Mouse (Mus musculus): ENCODE results near the gene Lhx6. TPM values are rescaled to one million over a fixed set of nuclear protein-coding genes. Genes with fewer than 3 reads are reported as not detected.

Lhx6 gene
- total RNA-seq, 2 experiments from 2014 or later: 1.6 to 2.6 TPM

DNA sequence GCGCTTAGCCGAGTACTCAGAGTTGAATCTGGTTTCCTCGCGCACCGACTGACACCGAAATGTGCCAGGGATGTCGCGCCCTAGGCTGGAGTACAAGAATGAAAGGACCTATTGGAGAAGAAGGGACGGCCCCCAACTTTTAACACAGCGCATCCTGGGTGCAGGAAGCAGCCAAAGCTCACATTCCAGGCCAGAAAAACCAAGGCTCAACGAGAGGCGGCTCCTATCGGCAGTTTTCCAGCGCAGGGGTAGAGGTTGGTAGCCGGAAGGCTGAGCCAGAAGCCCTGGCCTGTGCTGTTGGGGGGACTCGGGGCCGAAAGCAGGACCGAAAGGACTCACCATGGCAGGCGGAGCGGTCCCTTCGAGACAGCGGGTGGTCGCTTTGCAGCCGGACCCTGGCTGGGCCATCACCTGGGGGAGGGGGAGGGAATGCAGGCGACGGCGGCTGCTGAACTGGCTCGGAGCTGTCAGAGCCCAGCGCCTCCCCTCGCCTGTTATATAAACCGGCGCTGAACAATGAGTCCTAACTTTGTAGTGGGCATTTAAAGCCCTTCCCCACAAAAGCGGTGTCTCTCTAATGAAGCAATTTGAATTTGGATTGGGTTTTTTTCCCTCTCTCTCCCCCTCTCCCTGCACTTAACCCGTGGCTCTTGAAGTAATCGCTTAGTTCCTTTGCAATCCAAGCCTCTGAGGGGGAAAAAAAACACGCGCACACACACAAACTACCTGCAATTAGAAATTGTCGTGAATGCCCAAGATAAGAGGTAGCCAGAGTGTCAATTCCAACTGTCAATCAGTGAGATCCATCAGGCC lies 1.4 kb downstream of the Lhx6 start:
- intact Hi-C loops (cut with DNase I): no loop called here
- H3K4me3 ChIP-seq: peak overlapping the region; percentile 78
- peak overlapping the region; percentile 48 for H3K27ac ChIP-seq
- no peak for DNase-seq
- no peak for TF ChIP-seq CTCF (IDR thresholded peaks at IDR 0.05)

DNA sequence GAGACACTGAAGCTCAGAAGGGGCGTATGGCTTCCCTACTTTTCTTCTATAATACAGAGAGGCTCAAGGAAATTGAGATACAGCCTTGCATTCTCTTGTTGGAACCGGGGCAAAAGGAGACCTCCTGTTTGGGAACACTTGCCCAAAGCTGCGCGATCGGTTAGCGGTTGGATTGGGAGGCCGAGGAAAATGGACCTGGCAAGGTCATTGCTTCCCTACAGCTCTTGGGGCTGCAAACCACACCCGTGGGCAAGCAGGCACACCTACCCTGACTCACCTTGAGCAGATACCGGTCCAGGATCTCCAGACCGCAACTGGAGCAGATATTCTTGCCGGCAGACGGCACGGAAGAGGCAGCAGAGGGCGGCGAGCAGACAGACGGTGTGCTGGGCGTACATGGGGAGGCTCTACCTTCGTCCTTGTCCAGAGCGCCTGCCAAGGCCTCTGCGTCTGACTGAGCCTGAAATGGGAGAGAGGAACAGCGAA lies 2.1 kb downstream of the Lhx6 start:
- TF ChIP-seq CTCF (IDR thresholded peaks at IDR 0.05): no peak
- Histone ChIP-seq H3K27ac (peak overlapping the region; percentile 48), H3K4me3 (peak overlapping the region; percentile 78)
- intact Hi-C loops (cut with DNase I): no loop called here
- DNase-seq: no peak

DNA sequence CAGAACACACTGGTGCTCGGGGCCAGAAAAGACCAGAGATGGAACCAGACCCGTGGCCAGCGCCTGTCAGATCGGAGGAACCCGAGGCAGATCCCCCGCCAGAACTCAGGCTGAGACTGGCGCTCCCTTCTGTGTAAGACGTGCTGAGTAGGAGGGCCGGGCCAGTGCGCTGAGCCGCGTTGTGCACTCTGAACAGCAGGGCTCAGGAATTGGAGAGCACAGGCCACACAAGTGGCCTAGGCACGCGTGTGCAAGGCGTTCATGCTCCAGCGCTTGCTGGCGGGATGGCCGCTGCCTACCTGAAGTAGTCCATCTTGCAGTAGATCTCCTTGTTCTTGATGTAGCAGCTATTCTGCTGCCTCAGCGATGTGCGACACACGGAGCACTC lies 2.7 kb downstream of the Lhx6 start:
- 0 out of 2 replicates have a peak overlapping the region, but pooled peaks have one; percentile 1 for H3K27ac ChIP-seq
- no peak for DNase-seq
- no peak for TF ChIP-seq CTCF (IDR thresholded peaks at IDR 0.05)
- intact Hi-C loops (cut with DNase I): no loop called here
- H3K4me3 ChIP-seq: peak overlapping the region; percentile 78

GRCm38 (mm10) chr2:36101866-36102558 lies 3.2 kb downstream of the Lhx6 start:
- Histone ChIP-seq H3K27ac (no peak overlapping the region; the same call in 1 of the 2 replicates), H3K4me3 (peak overlapping the region; percentile 78)
- TF ChIP-seq CTCF (IDR thresholded peaks at IDR 0.05): no peak
- DNase-seq: no peak
- intact Hi-C loops (cut with DNase I): no loop called here

DNA sequence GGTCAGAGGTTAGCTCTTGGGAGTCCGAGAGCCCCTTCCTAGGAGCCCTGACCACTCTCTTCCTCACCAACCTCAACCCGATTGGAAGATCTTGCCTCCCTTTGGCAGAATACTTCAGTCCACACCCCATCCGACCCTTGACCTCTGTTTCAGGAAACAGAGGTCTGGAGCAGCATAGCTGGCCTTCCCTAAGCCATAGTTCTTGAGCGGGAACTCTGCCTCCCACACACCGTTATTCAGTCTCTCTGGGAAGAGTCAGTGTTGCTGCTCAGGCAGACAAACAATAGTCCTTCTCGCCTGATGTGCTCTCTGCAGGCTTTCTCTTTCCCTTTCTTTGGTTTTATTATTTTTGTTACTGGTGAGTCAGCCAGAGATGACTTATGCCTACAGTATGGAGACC lies 5.5 kb downstream of the Lhx6 start:
- H3K4me3 ChIP-seq: no peak overlapping the region
- DNase-seq: no peak
- no peak overlapping the region for H3K27ac ChIP-seq
- no peak for TF ChIP-seq CTCF (IDR thresholded peaks at IDR 0.05)
- intact Hi-C loops (cut with DNase I): no loop called here

DNA sequence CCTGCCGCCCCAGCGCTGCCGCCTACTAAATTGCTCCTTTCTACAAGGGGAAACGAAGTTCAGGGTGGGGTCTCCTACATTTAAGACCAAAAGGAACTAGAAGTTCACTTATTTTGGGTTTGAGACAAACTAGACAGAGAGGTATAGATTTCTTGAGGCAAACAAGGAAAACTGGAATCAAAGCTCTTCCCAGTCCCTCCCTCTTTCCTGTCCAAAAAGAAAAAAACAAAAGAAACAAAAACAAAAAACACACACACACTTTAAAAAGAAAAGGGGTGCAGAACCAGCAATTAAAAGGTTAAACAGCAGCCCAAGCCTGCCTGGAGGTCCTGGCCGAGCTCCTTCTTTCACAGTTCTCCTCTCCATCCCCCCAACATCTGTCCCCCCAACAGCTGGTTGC lies 7.2 kb downstream of the Lhx6 start:
- H3K27ac ChIP-seq: no peak overlapping the region
- intact Hi-C loops (cut with DNase I): no loop called here
- H3K4me3 ChIP-seq: no peak overlapping the region
- no peak for TF ChIP-seq CTCF (IDR thresholded peaks at IDR 0.05)
- DNase-seq: no peak

GRCm38 (mm10) chr2:36097129-36097815 lies 7.9 kb downstream of the Lhx6 start:
- no peak overlapping the region for H3K4me3 ChIP-seq
- DNase-seq: no peak
- H3K27ac ChIP-seq: no peak overlapping the region
- intact Hi-C loops (cut with DNase I): no loop called here
- TF ChIP-seq CTCF (IDR thresholded peaks at IDR 0.05): no peak

GRCm38 (mm10) chr2:36093914-36094475 lies 11.2 kb downstream of the Lhx6 start:
- TF ChIP-seq CTCF (IDR thresholded peaks at IDR 0.05): no peak
- intact Hi-C loops (cut with DNase I): loop anchor here (5.0 kb wide), 1 partner anchor 47 kb away; the partner anchor contains the start of genes Morn5 and Ndufa8
- no peak for DNase-seq
- Histone ChIP-seq H3K27ac (no peak overlapping the region), H3K4me3 (no peak overlapping the region)

- no peak for TF ChIP-seq CTCF (IDR thresholded peaks at IDR 0.05)
- intact Hi-C loops (cut with DNase I): loop anchor here (5.0 kb wide), 1 partner anchor 46 kb away; the partner anchor contains the start of genes Morn5 and Ndufa8
- Histone ChIP-seq H3K4me3 (no peak overlapping the region), H3K27ac (no peak overlapping the region)
- DNase-seq: no peak
These were observed 11.9 kb downstream of the Lhx6 start for GRCm38 (mm10) chr2:36093301-36093700.

- intact Hi-C loops (cut with DNase I): loop anchor here (5.0 kb wide), 1 partner anchor 45 kb away; the partner anchor contains the start of genes Morn5 and Ndufa8
- no peak overlapping the region for H3K4me3 ChIP-seq
- TF ChIP-seq CTCF (IDR thresholded peaks at IDR 0.05): no peak
- DNase-seq: no peak
- no peak overlapping the region for H3K27ac ChIP-seq
These were observed 12.5 kb downstream of the Lhx6 start for GRCm38 (mm10) chr2:36092748-36093147.

DNA sequence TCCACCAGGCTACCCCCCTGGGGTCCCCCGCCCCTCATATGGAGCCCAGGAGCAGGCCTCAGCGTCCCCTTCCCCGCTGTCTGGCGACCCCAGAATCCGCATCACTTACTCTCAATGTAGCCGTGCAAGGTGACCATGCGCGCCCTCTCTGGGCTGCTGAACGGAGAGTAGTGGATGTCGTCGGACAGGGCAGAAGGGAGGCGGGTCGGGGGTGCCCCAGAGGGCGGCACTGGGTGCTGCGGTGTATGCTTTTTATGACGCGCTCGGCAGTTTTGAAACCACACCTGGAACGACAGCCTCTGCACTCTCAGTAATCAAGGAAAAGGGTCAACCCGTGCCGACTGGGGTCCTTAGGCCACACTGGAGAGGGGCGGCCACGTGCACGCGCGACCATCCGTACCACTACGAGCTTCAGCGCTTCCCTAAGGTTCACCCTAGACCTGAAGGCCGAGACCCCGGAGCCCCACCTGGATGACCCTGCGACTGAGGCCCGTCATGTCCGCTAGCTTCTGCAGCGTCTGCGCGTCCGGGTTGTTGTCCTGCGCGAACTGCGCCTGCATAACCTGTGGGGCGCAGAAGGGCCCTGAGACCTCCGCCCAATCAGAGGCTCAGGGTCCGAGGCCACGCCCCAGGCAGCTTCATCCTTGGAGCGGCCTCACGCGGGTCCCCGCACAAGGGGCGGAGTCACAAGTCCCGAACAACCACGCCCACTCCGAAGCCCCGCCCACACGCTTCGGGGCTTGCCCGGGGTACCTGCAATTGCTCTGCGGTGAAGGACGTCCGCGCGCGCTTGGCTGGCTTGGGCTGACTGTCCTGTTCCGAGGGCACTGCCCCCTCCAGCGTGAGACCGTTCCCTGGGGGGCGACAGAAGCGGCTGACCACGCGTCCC lies 14.1 kb downstream of the Lhx6 start:
- Histone ChIP-seq H3K27ac (no peak overlapping the region), H3K4me3 (peak overlapping the region; percentile 65)
- peak; percentile 69 for DNase-seq
- intact Hi-C loops (cut with DNase I): loop anchor here (5.0 kb wide), 1 partner anchor 44 kb away; the partner anchor contains the start of genes Morn5 and Ndufa8
- TF ChIP-seq CTCF (IDR thresholded peaks at IDR 0.05): no peak

Data from gastrocnemius, adult 2 months (tissue).